Mouse (Mus musculus) Patski (cell line): ENCODE results near the gene Robo2. TPM values are rescaled to one million over a fixed set of nuclear protein-coding genes. Genes with fewer than 3 reads are reported as not detected.

ENCODE experiments used
- ATAC-seq: fragments of 100-300 bp; one replicate; pipeline ENCODE4 v1.8.0; 2021
- CTCF ChIA-PET: fragments of 350-600 bp; sonication (Branson Sonifier 250); formaldehyde crosslinking; loops from one replicate; lab custom pipeline; 2022; ENCODE audit warnings: inconsistent platforms; lab: Charles Lee
- POLR2A ChIA-PET: fragments of 350-600 bp; sonication (Branson Sonifier 250); formaldehyde crosslinking; loops from one replicate; lab custom pipeline; 2022; ENCODE audit warnings: antibody characterized with exemption, inconsistent platforms; lab: Charles Lee
- DNase-seq: peaks from one replicate; pipeline ENCODE4 v3.0.0-alpha.2; 2011; ENCODE audit warnings: low read depth, low spot score
- H3K27me3 ChIP-seq: fragments of 371-371 bp; one replicate; pipeline ENCODE4 v1.5.1; 2021
- CTCF ChIP-seq: fragments of 100-300 bp; IDR thresholded peaks from one replicate; pipeline ENCODE4 v1.5.1; 2021
- in situ Hi-C: fragments of 300-500 bp; cut with MboI; formaldehyde crosslinking; loops from 3 replicates; pipeline ENCODE4 v1.11.1; 2018; ENCODE audit warnings: low pct_unique_long_range_greater_than_20kb, mixed read lengths
- polyA plus RNA-seq: library from polyadenylated mRNA; unstranded; gene quantifications from one replicate; pipeline ENCODE4 v1.2.3, GENCODE M21; 2021

Gene Robo2
- polyA plus RNA-seq, 1 experiment from 2014 or later: 0.01 TPM

- POLR2A ChIA-PET: no interaction called here
- ATAC-seq: no peak
- in situ Hi-C loops: loop anchor here (25.0 kb wide), 1 partner anchor 1423 kb away; no protein-coding TSS in a partner anchor
- no peak for DNase-seq
- CTCF ChIA-PET: interaction anchor here (1.0 kb wide), 1 partner anchor 11 kb away, joined by 3 read pairs; no protein-coding TSS in a partner anchor
- TF ChIP-seq CTCF: no peak
- H3K27me3 ChIP-seq: peaks cover 39% of the 10 kb centered on the region
These were observed 1.5 kb downstream of the Robo2 start for GRCm38 (mm10) chr16:74410125-74410524.

GRCm38 (mm10) chr16:74409548-74409947 is 2.1 kb downstream of the Robo2 start:
- H3K27me3 ChIP-seq: peaks cover 39% of the 10 kb centered on the region
- ATAC-seq (no peak), DNase-seq (no peak)
- no peak for TF ChIP-seq CTCF
- in situ Hi-C loops: loop anchor here (25.0 kb wide), 1 partner anchor 1422 kb away; no protein-coding TSS in a partner anchor
- POLR2A ChIA-PET: no interaction called here
- CTCF ChIA-PET: interaction anchor here (1.0 kb wide), 1 partner anchor 11 kb away, joined by 3 read pairs; no protein-coding TSS in a partner anchor

- POLR2A ChIA-PET: no interaction called here
These were observed 3.1 kb downstream of the Robo2 start for GRCm38 (mm10) chr16:74408566-74408965.

GRCm38 (mm10) chr16:74397291-74397690 is 14.3 kb downstream of the Robo2 start:
- ChIA-PET POLR2A (no interaction called here), CTCF (interaction anchor here (1.0 kb wide), 1 partner anchor 8 kb away, joined by 3 read pairs; no protein-coding TSS in a partner anchor)
- ATAC-seq: no peak
- H3K27me3 ChIP-seq: no peaks in the 10 kb centered on the region
- in situ Hi-C loops: no loop called here
- TF ChIP-seq CTCF: no peak
- no peak for DNase-seq

More at GRCm38 (mm10) chr16:74408566-74408965, 3.1 kb downstream of the Robo2 start:
- no peak for DNase-seq
- in situ Hi-C loops: loop anchor here (25.0 kb wide), 1 partner anchor 1421 kb away; no protein-coding TSS in a partner anchor
- ATAC-seq: no peak
- CTCF ChIA-PET: no interaction called here
- TF ChIP-seq CTCF: peak; percentile 46
- H3K27me3 ChIP-seq: peaks cover 39% of the 10 kb centered on the region

GRCm38 (mm10) chr16:74395678-74396077 is 15.9 kb downstream of the Robo2 start:
- TF ChIP-seq CTCF: no peak
- DNase-seq (no peak), ATAC-seq (no peak)
- ChIA-PET CTCF (interaction anchor here (0.7 kb wide), 1 partner anchor 11 kb away, joined by 3 read pairs; no protein-coding TSS in a partner anchor), POLR2A (no interaction called here)
- H3K27me3 ChIP-seq: no peaks in the 10 kb centered on the region
- in situ Hi-C loops: no loop called here

GRCm38 (mm10) chr16:74379458-74379857 is 32.2 kb downstream of the Robo2 start:
- ChIA-PET CTCF (no interaction called here), POLR2A (no interaction called here)
- DNase-seq: no peak
- in situ Hi-C loops: no loop called here
- no peaks in the 10 kb centered on the region for H3K27me3 ChIP-seq
- TF ChIP-seq CTCF: no peak
- ATAC-seq: no peak

- CTCF ChIA-PET: no interaction called here
- no peak for TF ChIP-seq CTCF
- no peak for ATAC-seq
- no peaks in the 10 kb centered on the region for H3K27me3 ChIP-seq
- in situ Hi-C loops: no loop called here
- POLR2A ChIA-PET: no interaction called here
- no peak for DNase-seq
These were observed 36.2 kb downstream of the Robo2 start for GRCm38 (mm10) chr16:74375342-74375940.

- CTCF ChIA-PET: no interaction called here
- TF ChIP-seq CTCF: no peak
- DNase-seq (no peak), ATAC-seq (no peak)
- H3K27me3 ChIP-seq: peaks cover 6% of the 10 kb centered on the region
- in situ Hi-C loops: no loop called here
- POLR2A ChIA-PET: no interaction called here
These were observed 37.1 kb downstream of the Robo2 start for GRCm38 (mm10) chr16:74374540-74374939.

GRCm38 (mm10) chr16:74373407-74373806 is 38.2 kb downstream of the Robo2 start:
- no peak for TF ChIP-seq CTCF
- ChIA-PET POLR2A (no interaction called here), CTCF (no interaction called here)
- DNase-seq: no peak
- H3K27me3 ChIP-seq: peaks cover 6% of the 10 kb centered on the region
- in situ Hi-C loops: no loop called here
- ATAC-seq: no peak

GRCm38 (mm10) chr16:74372876-74373275 is 38.7 kb downstream of the Robo2 start:
- CTCF ChIA-PET: no interaction called here
- POLR2A ChIA-PET: no interaction called here
- no peak for DNase-seq
- ATAC-seq: no peak
- H3K27me3 ChIP-seq: peaks cover 7% of the 10 kb centered on the region
- no peak for TF ChIP-seq CTCF
- in situ Hi-C loops: no loop called here

- CTCF ChIA-PET: no interaction called here
These were observed 63.2 kb downstream of the Robo2 start for GRCm38 (mm10) chr16:74348437-74348836.

More at GRCm38 (mm10) chr16:74348437-74348836, 63.2 kb downstream of the Robo2 start:
- DNase-seq: no peak
- H3K27me3 ChIP-seq: no peaks in the 10 kb centered on the region
- POLR2A ChIA-PET: no interaction called here
- ATAC-seq: no peak
- in situ Hi-C loops: no loop called here
- TF ChIP-seq CTCF: no peak
